ENCODE assay signal across 8 mouse cellular contexts in the genomic region with DNA sequence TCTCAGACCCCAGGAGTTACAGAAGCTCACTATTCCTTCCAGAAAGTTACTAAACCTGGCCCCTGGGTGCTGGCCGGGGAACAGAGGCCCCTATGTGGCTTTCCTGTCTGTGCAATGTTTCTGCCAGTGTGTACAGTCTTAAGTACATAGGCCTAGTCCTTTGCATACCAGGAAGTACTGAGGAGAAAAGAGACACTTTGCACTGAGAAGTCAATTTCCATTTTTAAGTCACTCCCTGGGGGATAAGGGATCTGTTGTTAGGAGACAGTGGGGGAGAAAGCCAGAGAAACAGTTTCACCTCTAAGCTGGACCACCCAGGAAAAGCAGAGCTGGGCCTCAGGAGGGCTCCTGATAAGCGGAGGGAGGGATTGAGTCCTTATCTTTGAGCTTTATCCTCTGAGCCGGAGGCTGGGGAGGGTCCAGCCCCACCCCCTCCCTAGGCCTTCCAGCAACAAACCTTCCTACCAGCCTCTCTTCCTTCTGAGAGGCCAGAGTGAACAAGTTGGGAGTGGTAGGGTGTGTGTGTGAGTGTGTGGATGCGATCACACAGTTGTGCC.
DNase-seq lines count a peak whose midpoint lies in the region; ATAC-seq and TF ChIP-seq lines count a peak whose summit lies in the region.
"Had no signal": no experiment of that assay in that cellular context is flagged by ENCODE, and none has a peak within 500 bp of the region (broad histone marks: within the 10 kb centered on the region; RNA-seq: fewer than 3 reads in every experiment).

No protein-coding gene starts in this region.

- no peaks in the 10 kb centered on the region for H3K27me3 ChIP-seq in limb, embryonic 12.5 days
- no peaks in the 10 kb centered on the region for H3K27me3 ChIP-seq in limb, embryonic 10.5 days (ENCODE audit: low read depth, poor library complexity, severe bottlenecking)
- H3K27me3 ChIP-seq in MEL (ENCODE audit: control insufficient read depth in 1 of 2, insufficient read depth in 2 of 2, low read length in 2 of 2) = no peaks in the 10 kb centered on the region
- no peaks in the 10 kb centered on the region for H3K27me3 ChIP-seq in embryonic facial prominence, embryonic 13.5 days

- no peak overlapping the region for H3K4me3 ChIP-seq in limb, embryonic 12.5 days (replicated peaks)
- no peak overlapping the region for H3K4me3 ChIP-seq in limb, embryonic 10.5 days
- H3K4me3 ChIP-seq in MEL (ENCODE audit: control insufficient read depth in 1 of 2, insufficient read depth in 1 of 2, low read depth in 2 of 2, low read length in 2 of 2) = no peak overlapping the region
- H3K4me3 ChIP-seq in embryonic facial prominence, embryonic 13.5 days = no peak overlapping the region
- H3K4me3 ChIP-seq in macrophage (ENCODE audit: inconsistent target) = no peak overlapping the region

- intact Hi-C loops in left cerebral cortex, postnatal 36 days (cut with DNase I) = no loop called here

- WGBS in limb, embryonic 12.5 days = 46% methylated on average over 4 of the region's 4 CpGs
- 33% methylated on average over 4 of the region's 4 CpGs for WGBS in limb, embryonic 10.5 days
- 36% methylated on average over 4 of the region's 4 CpGs for WGBS in embryonic facial prominence, embryonic 13.5 days
- WGBS in macrophage (ENCODE audit: missing documents) = 62% methylated on average over 4 of the region's 4 CpGs

- no peak for TF ChIP-seq CTCF in MEL (IDR thresholded peaks at IDR 0.05 in 2 of 3, conservative IDR thresholded peaks at IDR 0.05 in 1 of 3; ENCODE audit: control insufficient read depth in 1 of 3, insufficient read depth in 1 of 3, low read depth in 2 of 3, low read length in 3 of 3, poor library complexity in 1 of 3, severe bottlenecking in 1 of 3)

- TF ChIP-seq RAD21 in MEL (IDR thresholded peaks at IDR 0.05; ENCODE audit: low read depth, low read length) = no peak

- H3K9me3 ChIP-seq in limb, embryonic 12.5 days = no peaks in the 10 kb centered on the region
- no peaks in the 10 kb centered on the region for H3K9me3 ChIP-seq in limb, embryonic 10.5 days (replicated peaks)
- no peaks in the 10 kb centered on the region for H3K9me3 ChIP-seq in MEL (replicated peaks; ENCODE audit: insufficient read depth, low read length)
- H3K9me3 ChIP-seq in embryonic facial prominence, embryonic 13.5 days = no peaks in the 10 kb centered on the region

- H3K4me2 ChIP-seq in limb, embryonic 12.5 days = no peak overlapping the region
- no peak overlapping the region for H3K4me2 ChIP-seq in embryonic facial prominence, embryonic 13.5 days

- H3K27ac ChIP-seq in limb, embryonic 12.5 days = peak overlapping the region; percentile 23; the same call in 1 of the 2 replicates
- no peak overlapping the region; the same call in 1 of the 2 replicates for H3K27ac ChIP-seq in limb, embryonic 10.5 days
- H3K27ac ChIP-seq in MEL (ENCODE audit: control insufficient read depth, low read depth, low read length) (peak overlapping the region; percentile 28), macrophage (peak overlapping the region; percentile 85)
- H3K27ac ChIP-seq in embryonic facial prominence, embryonic 13.5 days = peak overlapping the region; percentile 55

- DNase-seq in limb, embryonic 10.5 days (ENCODE audit: low spot score) = no peak
- peak; percentile 61 for DNase-seq in MEL (ENCODE audit: low read depth, low spot score)
- DNase-seq in left cerebral cortex, postnatal 36 days (ENCODE audit: low spot score in 2 of 2) = no peak
- DNase-seq in adrenal gland, postnatal 10 days = no peak

- no peak overlapping the region; the same call in 1 of the 2 replicates for H3K9ac ChIP-seq in limb, embryonic 12.5 days (replicated peaks)
- H3K9ac ChIP-seq in MEL (ENCODE audit: control insufficient read depth, low read depth, low read length, poor library complexity, severe bottlenecking) = peak overlapping the region; percentile 20
- peak overlapping the region; percentile 32; the same call in 1 of the 2 replicates for H3K9ac ChIP-seq in embryonic facial prominence, embryonic 13.5 days

- peaks cover 63% of the 10 kb centered on the region for H3K36me3 ChIP-seq in limb, embryonic 12.5 days
- peaks cover 74% of the 10 kb centered on the region for H3K36me3 ChIP-seq in limb, embryonic 10.5 days
- H3K36me3 ChIP-seq in MEL (ENCODE audit: control insufficient read depth in 1 of 2, insufficient read depth in 2 of 2, low read length in 2 of 2) (peaks cover 0 to 17% of the 10 kb centered on the region in 2 experiments; a peak in 2 of 4 replicates), macrophage (ENCODE audit: inconsistent target) (peaks cover 21% of the 10 kb centered on the region; the same call in 1 of the 2 replicates)
- H3K36me3 ChIP-seq in embryonic facial prominence, embryonic 13.5 days = peaks cover 53% of the 10 kb centered on the region

- peaks cover 22% of the 10 kb centered on the region for H3K4me1 ChIP-seq in limb, embryonic 12.5 days (replicated peaks)
- peaks cover 27% of the 10 kb centered on the region for H3K4me1 ChIP-seq in limb, embryonic 10.5 days
- peaks cover 3 to 25% of the 10 kb centered on the region in 2 experiments for H3K4me1 ChIP-seq in MEL (ENCODE audit: control insufficient read depth in 1 of 2, insufficient read depth in 2 of 2, low read length in 2 of 2)
- H3K4me1 ChIP-seq in embryonic facial prominence, embryonic 13.5 days = peaks cover 21% of the 10 kb centered on the region

- TF ChIP-seq POLR2A in MEL (IDR thresholded peaks at IDR 0.05; ENCODE audit: control insufficient read depth in 1 of 2, insufficient read depth in 1 of 2, low read depth in 1 of 2, low read length in 2 of 2, poor library complexity in 1 of 2) = no peak

- no peaks in the 10 kb centered on the region for H3K79me2 ChIP-seq in MEL (ENCODE audit: control insufficient read depth, insufficient read depth, low read length, poor library complexity)
- H3K79me2 ChIP-seq in macrophage (ENCODE audit: inconsistent target) = peaks cover 85% of the 10 kb centered on the region

- no peak for ATAC-seq in limb, embryonic 12.5 days (ENCODE audit: insufficient number of reproducible peaks, insufficient read depth, low FRiP score, low TSS enrichment, low read depth)
- ATAC-seq in embryonic facial prominence, embryonic 13.5 days (ENCODE audit: insufficient number of reproducible peaks, insufficient read depth, low FRiP score, low TSS enrichment, low read depth) = no peak
- ATAC-seq: hindbrain, embryonic 16.5 days had no signal

- peak; percentile 13 to 36; a peak in 1 of 4 replicates for TF ChIP-seq EP300 in MEL (IDR thresholded peaks at IDR 0.05; ENCODE audit: low read depth in 1 of 2, low read length in 2 of 2)

TF ChIP-seq in MEL, 35 proteins besides CTCF, POLR2A, EP300 and RAD21:
- TF ChIP-seq BHLHE40 (IDR thresholded peaks at IDR 0.05; ENCODE audit: borderline replicate concordance, low read depth, low read length) (no peak), SIN3A (IDR thresholded peaks at IDR 0.05; ENCODE audit: low read length) (0 out of 2 replicates have a peak, but pooled peaks have one; percentile 45), MYB (IDR thresholded peaks at IDR 0.05; ENCODE audit: low read depth, low read length) (no peak), MAZ (IDR thresholded peaks at IDR 0.05; ENCODE audit: low read depth, low read length) (peak; percentile 85; the same call in 1 of the 2 replicates), MAX (IDR thresholded peaks at IDR 0.05; ENCODE audit: low read length) (no peak), ZMIZ1 (IDR thresholded peaks at IDR 0.05; ENCODE audit: low read depth, low read length) (no peak), MYC (IDR thresholded peaks at IDR 0.05; ENCODE audit: low read depth, low read length) (no peak), USF1 (IDR thresholded peaks at IDR 0.05; ENCODE audit: low read depth, low read length) (no peak), GATA1 (IDR thresholded peaks at IDR 0.05; ENCODE audit: low read depth, low read length) (peak; percentile 82), TCF12 (IDR thresholded peaks at IDR 0.05; ENCODE audit: low read depth, low read length) (peak; percentile 26; the same call in 1 of the 2 replicates), HCFC1 (IDR thresholded peaks at IDR 0.05; ENCODE audit: low read depth, low read length) (peak; percentile 9; the same call in 1 of the 2 replicates), RCOR1 (IDR thresholded peaks at IDR 0.05; ENCODE audit: low read depth, low read length) (peak; percentile 80), ELF1 (IDR thresholded peaks at IDR 0.05; ENCODE audit: low read depth, low read length) (peak; percentile 26; the same call in 1 of the 2 replicates), CHD1 (IDR thresholded peaks at IDR 0.05; ENCODE audit: low read depth, low read length) (no peak), NRF1 (IDR thresholded peaks at IDR 0.05; ENCODE audit: insufficient read depth, low read depth, low read length, poor library complexity, severe bottlenecking) (no peak)
